Mouse (Mus musculus): ENCODE measurements around the gene Trmt1l. TPM values are rescaled to one million over a fixed set of nuclear protein-coding genes. Genes with fewer than 3 reads are reported as not detected.
A peak's percentile ranks its signal among the peaks of the same experiment; 100 is the strongest.

Gene Trmt1l
- polyA plus RNA-seq (2014; fragmentation: Nextera tagmentation; extraction: Ambion mirVana), result 31.1 and 42.8 TPM in 2 replicates

GRCm38 (mm10) chr1:151428263-151429221 is at the start of gene Trmt1l, which contains the start of gene Swt1:
Gene Trmt1l, plus strand, starts transcription at chr1:151428542.
Gene Swt1, minus strand, starts transcription at chr1:151428455.
- H3K27ac ChIP-seq (replicated peaks; ENCODE audit: low read depth, low read length), result peak within 1 kb of the TSS; percentile 96
- H3K9me3 ChIP-seq (ENCODE audit: control insufficient read depth, low read length), result no peaks in the 10 kb centered on the region
- WGBS, result under 1% methylated on average over 74 of the region's 74 CpGs
- ATAC-seq (ENCODE audit: low FRiP score, low TSS enrichment), result peak; percentile 100
- H3K27me3 ChIP-seq (ENCODE audit: control insufficient read depth, insufficient read depth, low read length), result no peaks in the 10 kb centered on the region
- H3K4me3 ChIP-seq (replicated peaks; ENCODE audit: low read depth, low read length), result peak within 1 kb of the TSS; percentile 92
- peak within 1 kb of the TSS; percentile 92 for H3K9ac ChIP-seq (replicated peaks; ENCODE audit: low read length)
- H3K4me2 ChIP-seq (ENCODE audit: low read length), result peak within 1 kb of the TSS; percentile 72
- peaks cover 4% of the 10 kb centered on the region; the same call in 1 of the 2 replicates for H3K36me3 ChIP-seq (ENCODE audit: control insufficient read depth, insufficient read depth, low read length)
- peak; percentile 99 for DNase-seq
- peaks cover 16% of the 10 kb centered on the region for H3K4me1 ChIP-seq (ENCODE audit: control insufficient read depth, insufficient read depth, low read length)

GRCm38 (mm10) chr1:151390029-151390428 is 38.3 kb upstream of the Trmt1l start:
- Histone ChIP-seq H3K9ac (replicated peaks; ENCODE audit: low read length) (no peak overlapping the region), H3K4me3 (replicated peaks; ENCODE audit: low read depth, low read length) (no peak overlapping the region), H3K4me1 (ENCODE audit: control insufficient read depth, insufficient read depth, low read length) (no peaks in the 10 kb centered on the region), H3K27ac (replicated peaks; ENCODE audit: low read depth, low read length) (no peak overlapping the region), H3K36me3 (ENCODE audit: control insufficient read depth, insufficient read depth, low read length) (peaks cover 15% of the 10 kb centered on the region; the same call in 1 of the 2 replicates), H3K4me2 (ENCODE audit: low read length) (no peak overlapping the region), H3K9me3 (ENCODE audit: control insufficient read depth, low read length) (no peaks in the 10 kb centered on the region), H3K27me3 (ENCODE audit: control insufficient read depth, insufficient read depth, low read length) (no peaks in the 10 kb centered on the region)
- DNase-seq (peak; percentile 45), ATAC-seq (ENCODE audit: low FRiP score, low TSS enrichment) (no peak)
- 93% methylated on average over 1 of the region's 1 CpGs for WGBS

GRCm38 (mm10) chr1:151409827-151410226 is 18.5 kb upstream of the Trmt1l start:
- Histone ChIP-seq H3K36me3 (ENCODE audit: control insufficient read depth, insufficient read depth, low read length) (peaks cover 19% of the 10 kb centered on the region; the same call in 1 of the 2 replicates), H3K27me3 (ENCODE audit: control insufficient read depth, insufficient read depth, low read length) (no peaks in the 10 kb centered on the region), H3K4me2 (ENCODE audit: low read length) (no peak overlapping the region), H3K9ac (replicated peaks; ENCODE audit: low read length) (no peak overlapping the region), H3K9me3 (ENCODE audit: control insufficient read depth, low read length) (no peaks in the 10 kb centered on the region), H3K27ac (replicated peaks; ENCODE audit: low read depth, low read length) (no peak overlapping the region), H3K4me1 (ENCODE audit: control insufficient read depth, insufficient read depth, low read length) (no peaks in the 10 kb centered on the region), H3K4me3 (replicated peaks; ENCODE audit: low read depth, low read length) (no peak overlapping the region)
- ATAC-seq (ENCODE audit: low FRiP score, low TSS enrichment) (no peak), DNase-seq (no peak)
- WGBS, result 95% methylated on average over 3 of the region's 3 CpGs

- WGBS, result 87% methylated on average over 3 of the region's 3 CpGs
- Histone ChIP-seq H3K9me3 (ENCODE audit: control insufficient read depth, low read length) (no peaks in the 10 kb centered on the region), H3K4me2 (ENCODE audit: low read length) (no peak overlapping the region), H3K27me3 (ENCODE audit: control insufficient read depth, insufficient read depth, low read length) (no peaks in the 10 kb centered on the region), H3K9ac (replicated peaks; ENCODE audit: low read length) (no peak overlapping the region), H3K36me3 (ENCODE audit: control insufficient read depth, insufficient read depth, low read length) (peaks cover 22% of the 10 kb centered on the region), H3K27ac (replicated peaks; ENCODE audit: low read depth, low read length) (no peak overlapping the region), H3K4me1 (ENCODE audit: control insufficient read depth, insufficient read depth, low read length) (0 out of 2 replicates have a peak, but pooled peaks cover 1% of the 10 kb centered on the region), H3K4me3 (replicated peaks; ENCODE audit: low read depth, low read length) (no peak overlapping the region)
- ATAC-seq (ENCODE audit: low FRiP score, low TSS enrichment) (no peak), DNase-seq (no peak)
Observed at GRCm38 (mm10) chr1:151422178-151422577, 6.2 kb upstream of the Trmt1l start.

GRCm38 (mm10) chr1:151426947-151427600 is 1.3 kb upstream of the Trmt1l start:
- peak overlapping the region; percentile 92 for H3K4me3 ChIP-seq (replicated peaks; ENCODE audit: low read depth, low read length)
- no peak for DNase-seq
- no peaks in the 10 kb centered on the region for H3K27me3 ChIP-seq (ENCODE audit: control insufficient read depth, insufficient read depth, low read length)
- no peak for ATAC-seq (ENCODE audit: low FRiP score, low TSS enrichment)
- H3K36me3 ChIP-seq (ENCODE audit: control insufficient read depth, insufficient read depth, low read length), result no peaks in the 10 kb centered on the region
- peak overlapping the region; percentile 64 for H3K4me2 ChIP-seq (ENCODE audit: low read length)
- H3K9ac ChIP-seq (replicated peaks; ENCODE audit: low read length), result no peak overlapping the region; the same call in 1 of the 2 replicates
- WGBS, result 38% methylated on average over 7 of the region's 7 CpGs
- no peak overlapping the region for H3K27ac ChIP-seq (replicated peaks; ENCODE audit: low read depth, low read length)
- peaks cover 16% of the 10 kb centered on the region for H3K4me1 ChIP-seq (ENCODE audit: control insufficient read depth, insufficient read depth, low read length)
- no peaks in the 10 kb centered on the region for H3K9me3 ChIP-seq (ENCODE audit: control insufficient read depth, low read length)

GRCm38 (mm10) chr1:151427888-151428262 is 467 bp upstream of the Trmt1l start:
- Histone ChIP-seq H3K9me3 (ENCODE audit: control insufficient read depth, low read length) (no peaks in the 10 kb centered on the region), H3K4me2 (ENCODE audit: low read length) (peak overlapping the region; percentile 64), H3K27ac (replicated peaks; ENCODE audit: low read depth, low read length) (peak overlapping the region; percentile 68), H3K9ac (replicated peaks; ENCODE audit: low read length) (peak overlapping the region; percentile 73), H3K4me1 (ENCODE audit: control insufficient read depth, insufficient read depth, low read length) (peaks cover 16% of the 10 kb centered on the region), H3K27me3 (ENCODE audit: control insufficient read depth, insufficient read depth, low read length) (no peaks in the 10 kb centered on the region), H3K4me3 (replicated peaks; ENCODE audit: low read depth, low read length) (peak overlapping the region; percentile 92), H3K36me3 (ENCODE audit: control insufficient read depth, insufficient read depth, low read length) (no peaks in the 10 kb centered on the region)
- ATAC-seq (ENCODE audit: low FRiP score, low TSS enrichment) (peak; percentile 65), DNase-seq (peak; percentile 39)
- WGBS, result under 1% methylated on average over 26 of the region's 26 CpGs

DNA sequence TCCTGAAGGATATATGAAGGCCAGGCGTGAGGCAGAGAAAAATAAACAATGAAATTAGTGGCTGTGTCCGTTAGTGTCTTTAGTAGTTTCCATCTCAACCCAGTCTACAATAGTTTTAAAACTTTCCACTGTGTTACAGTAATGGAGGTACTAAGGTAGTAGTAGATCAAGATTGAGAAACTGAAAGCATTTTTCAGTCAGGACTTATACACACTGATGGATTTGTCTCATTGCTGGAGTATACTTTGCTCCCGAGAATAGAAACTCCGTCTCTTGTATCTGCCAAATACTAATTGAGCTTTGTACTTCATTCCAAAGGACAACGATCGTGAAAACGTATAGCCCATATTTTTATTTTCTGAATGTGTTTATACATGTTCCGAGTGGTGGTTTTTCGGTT is 974 bp downstream of the Trmt1l start:
- Histone ChIP-seq H3K9me3 (ENCODE audit: control insufficient read depth, low read length) (no peaks in the 10 kb centered on the region), H3K27ac (replicated peaks; ENCODE audit: low read depth, low read length) (peak overlapping the region; percentile 96), H3K9ac (replicated peaks; ENCODE audit: low read length) (peak overlapping the region; percentile 92), H3K36me3 (ENCODE audit: control insufficient read depth, insufficient read depth, low read length) (peaks cover 10% of the 10 kb centered on the region), H3K4me3 (replicated peaks; ENCODE audit: low read depth, low read length) (peak overlapping the region; percentile 92), H3K4me1 (ENCODE audit: control insufficient read depth, insufficient read depth, low read length) (peaks cover 16% of the 10 kb centered on the region), H3K4me2 (ENCODE audit: low read length) (peak overlapping the region; percentile 72), H3K27me3 (ENCODE audit: control insufficient read depth, insufficient read depth, low read length) (no peaks in the 10 kb centered on the region)
- WGBS, result 48% methylated on average over 9 of the region's 9 CpGs
- DNase-seq, result peak; percentile 17
- ATAC-seq (ENCODE audit: low FRiP score, low TSS enrichment), result no peak

DNA sequence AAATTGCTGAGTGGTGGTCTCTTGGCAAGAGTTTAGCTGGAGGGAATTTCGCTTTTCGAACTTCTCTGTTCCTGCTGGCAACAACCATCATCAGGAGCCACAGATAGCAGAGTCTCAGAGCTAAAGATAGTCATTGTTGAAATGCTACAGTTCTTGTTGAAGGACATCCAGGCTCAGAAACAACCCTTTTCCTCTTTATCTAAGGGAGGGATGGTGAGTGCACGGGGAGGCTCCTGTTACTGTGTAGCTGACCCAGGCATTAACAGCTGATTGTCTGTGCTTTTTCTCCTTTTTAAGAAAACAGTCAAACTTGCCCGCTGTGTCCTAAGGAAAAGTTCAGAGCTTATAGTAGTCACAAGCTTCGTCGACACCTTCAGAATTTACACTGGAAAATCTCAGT is 7.1 kb downstream of the Trmt1l start:
- DNase-seq (no peak), ATAC-seq (ENCODE audit: low FRiP score, low TSS enrichment) (no peak)

More for the DNA sequence above, 7.1 kb downstream of the Trmt1l start:
- Histone ChIP-seq H3K4me1 (ENCODE audit: control insufficient read depth, insufficient read depth, low read length) (peaks cover under 1% of the 10 kb centered on the region), H3K9ac (replicated peaks; ENCODE audit: low read length) (no peak overlapping the region), H3K9me3 (ENCODE audit: control insufficient read depth, low read length) (no peaks in the 10 kb centered on the region), H3K36me3 (ENCODE audit: control insufficient read depth, insufficient read depth, low read length) (peaks cover 65% of the 10 kb centered on the region), H3K4me3 (replicated peaks; ENCODE audit: low read depth, low read length) (no peak overlapping the region), H3K27me3 (ENCODE audit: control insufficient read depth, insufficient read depth, low read length) (no peaks in the 10 kb centered on the region), H3K27ac (replicated peaks; ENCODE audit: low read depth, low read length) (no peak overlapping the region), H3K4me2 (ENCODE audit: low read length) (no peak overlapping the region)
- WGBS, result 95% methylated on average over 6 of the region's 6 CpGs

Data from midbrain, embryonic 14.5 days (tissue).